Mouse (Mus musculus): Measurements from ENCODE around the gene Olfr1328. TPM values are rescaled to one million over a fixed set of nuclear protein-coding genes. Genes with fewer than 3 reads are reported as not detected.

The Olfr1328 gene
- polyA plus RNA-seq, 1 experiment from 2014 or later, result not detected

Other genes starting within 250 kb of the Olfr1328 start
- gene Olfr1342, start 245.9 kb downstream of the Olfr1328 start, polyA plus RNA-seq (2015; fragmentation: Nextera tagmentation; extraction: Ambion mirVana), result 0.19 TPM in 1 of 2 replicates, not detected in the other
- gene Olfr1341, start 235.1 kb downstream of the Olfr1328 start, polyA plus RNA-seq (2015; fragmentation: Nextera tagmentation; extraction: Ambion mirVana), result not detected in 2 replicates
- gene Olfr1340, start 218.5 kb downstream of the Olfr1328 start, polyA plus RNA-seq (2015; fragmentation: Nextera tagmentation; extraction: Ambion mirVana), result not detected in 2 replicates
- not detected in 2 replicates for gene Olfr1339, start 206.4 kb downstream of the Olfr1328 start, polyA plus RNA-seq (2015; fragmentation: Nextera tagmentation; extraction: Ambion mirVana)
- not detected in 2 replicates for gene Olfr1338, start 179.9 kb downstream of the Olfr1328 start, polyA plus RNA-seq (2015; fragmentation: Nextera tagmentation; extraction: Ambion mirVana)
- not detected in 2 replicates for gene Olfr1337, start 156.0 kb downstream of the Olfr1328 start, polyA plus RNA-seq (2015; fragmentation: Nextera tagmentation; extraction: Ambion mirVana)
- not detected in 2 replicates for gene Olfr1335, start 128.7 kb downstream of the Olfr1328 start, polyA plus RNA-seq (2015; fragmentation: Nextera tagmentation; extraction: Ambion mirVana)
- not detected in 2 replicates for gene Olfr1333, start 102.3 kb downstream of the Olfr1328 start, polyA plus RNA-seq (2015; fragmentation: Nextera tagmentation; extraction: Ambion mirVana)
- not detected in 2 replicates for gene Olfr1331, start 74.0 kb downstream of the Olfr1328 start, polyA plus RNA-seq (2015; fragmentation: Nextera tagmentation; extraction: Ambion mirVana)
- 0.09 and 0.11 TPM in 2 replicates for gene Olfr1330, start 50.0 kb downstream of the Olfr1328 start, polyA plus RNA-seq (2015; fragmentation: Nextera tagmentation; extraction: Ambion mirVana)
- gene Olfr1329, start 21.1 kb downstream of the Olfr1328 start, polyA plus RNA-seq (2015; fragmentation: Nextera tagmentation; extraction: Ambion mirVana), result not detected in 2 replicates
- not detected in 2 replicates for gene Lao1, start 23.0 kb upstream of the Olfr1328 start, polyA plus RNA-seq (2015; fragmentation: Nextera tagmentation; extraction: Ambion mirVana)
- gene Slc2a1, start 170.1 kb upstream of the Olfr1328 start, polyA plus RNA-seq (2015; fragmentation: Nextera tagmentation; extraction: Ambion mirVana), result 180 and 217 TPM in 2 replicates
- gene Zfp691, start 235.6 kb upstream of the Olfr1328 start, polyA plus RNA-seq (2015; fragmentation: Nextera tagmentation; extraction: Ambion mirVana), result 8.5 and 9.5 TPM in 2 replicates